Mouse (Mus musculus) gastrocnemius, adult 18-20 months (tissue): ENCODE measurements at regions not wholly inside any gene's neighbourhood (a gene's known extent, or its start where the extent isn't known, plus 50 kb on each side); places are given as distances from the start of the nearest gene placed in this dataset.
A peak's percentile ranks its signal among the peaks of the same experiment; 100 is the strongest.

ENCODE experiments used
- DNase-seq: peaks from one replicate; pipeline ENCODE4 v3.0.0; 2021; ENCODE audit warnings: low spot score

DNA sequence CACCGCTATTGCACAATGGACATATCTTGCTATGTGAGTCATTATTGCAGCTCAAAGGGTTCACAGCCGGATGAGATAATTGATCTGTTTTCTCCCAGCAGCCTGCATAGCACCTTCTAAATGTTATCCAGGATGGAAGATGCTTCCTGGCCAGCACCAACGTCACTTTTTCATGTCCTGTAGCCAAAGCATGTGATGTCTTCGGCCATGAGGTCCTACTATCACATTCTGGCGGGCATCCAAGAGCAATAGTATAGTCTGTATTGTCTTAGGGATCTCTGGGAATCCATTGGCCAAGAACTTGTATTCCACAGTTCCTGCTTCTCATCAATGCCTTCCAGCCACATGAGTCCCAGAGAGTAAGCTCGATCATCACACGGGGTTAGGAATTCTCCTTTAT lies 70.6 kb downstream of the Npy start:
- no peak for DNase-seq

DNA sequence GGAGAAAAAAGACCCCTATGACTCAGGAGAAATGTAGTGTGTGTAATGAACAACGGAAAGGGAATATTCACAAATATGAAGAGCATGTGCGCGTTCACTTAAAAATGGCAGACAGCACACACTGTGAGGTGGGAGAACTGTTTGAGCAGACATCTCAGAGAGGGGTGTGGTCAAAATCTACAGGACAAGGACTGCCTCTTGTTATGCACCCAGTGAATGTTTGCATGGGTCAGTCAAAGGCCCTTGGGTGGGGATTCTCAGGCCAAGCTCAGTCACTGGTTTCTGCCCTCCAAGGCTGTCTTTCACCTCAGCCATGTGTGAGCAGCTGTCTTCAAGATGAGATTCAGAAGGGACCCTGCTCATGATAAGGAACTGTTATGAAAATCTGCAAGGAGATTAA lies 76.6 kb downstream of the Npy start:
- no peak for DNase-seq

DNA sequence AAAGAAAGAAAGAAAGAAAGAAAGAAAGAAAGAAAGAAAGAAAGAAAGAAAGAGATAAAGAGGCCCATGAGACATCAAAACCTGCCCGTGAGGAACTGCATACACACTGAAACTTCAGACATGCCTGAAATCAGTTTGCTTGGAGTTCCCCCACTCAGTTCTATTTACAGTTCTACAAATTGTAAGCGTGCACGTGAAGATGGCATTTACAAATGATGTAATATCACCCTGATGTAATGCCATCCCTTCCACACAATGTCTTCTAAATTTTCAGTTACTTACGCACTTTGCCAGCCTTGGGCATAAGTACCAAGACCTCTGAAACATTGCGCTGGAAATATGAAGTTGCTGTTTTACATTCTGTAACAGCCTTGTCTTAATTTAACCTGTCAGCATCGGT lies 79.0 kb downstream of the Npy start:
- no peak for DNase-seq

DNA sequence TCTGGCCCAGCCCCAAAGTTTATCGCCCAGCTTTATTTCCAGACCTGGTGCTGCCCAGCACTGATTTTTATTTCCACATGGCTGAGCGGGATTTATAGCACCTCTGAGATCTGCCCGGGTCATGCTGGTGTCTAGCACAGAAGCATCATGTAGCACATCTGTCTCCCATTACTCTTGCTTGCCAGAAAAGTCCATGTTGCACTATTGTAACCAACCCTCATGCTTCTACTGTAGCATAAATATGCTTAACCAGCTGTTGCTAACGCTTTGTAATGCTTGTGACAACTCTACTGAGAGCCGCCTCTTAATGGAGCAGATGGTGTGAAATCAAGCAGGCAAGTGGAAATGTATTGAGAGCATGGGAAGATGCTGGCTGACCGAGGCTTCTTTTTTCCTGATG lies 81.5 kb downstream of the Npy start:
- DNase-seq, result no peak

DNA sequence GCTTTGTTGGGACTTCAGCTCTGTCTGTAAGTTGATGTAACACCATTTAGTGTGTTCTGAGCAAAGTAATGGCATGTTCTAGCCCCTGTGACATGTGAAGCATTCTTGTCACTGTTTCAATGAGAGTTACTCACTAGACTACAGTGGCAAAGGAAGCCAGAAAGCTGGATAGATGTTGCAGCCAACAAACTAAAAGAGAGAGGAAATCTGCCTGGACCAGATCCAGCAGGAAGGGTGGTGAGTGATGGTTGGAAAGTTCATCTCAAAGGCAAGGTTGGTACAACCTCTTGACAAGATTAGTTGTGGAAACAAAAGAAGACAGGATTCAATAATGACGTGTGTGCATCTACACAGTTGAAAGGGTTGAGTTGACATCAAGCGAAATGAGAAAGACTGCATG lies 83.9 kb downstream of the Npy start:
- no peak for DNase-seq

DNA sequence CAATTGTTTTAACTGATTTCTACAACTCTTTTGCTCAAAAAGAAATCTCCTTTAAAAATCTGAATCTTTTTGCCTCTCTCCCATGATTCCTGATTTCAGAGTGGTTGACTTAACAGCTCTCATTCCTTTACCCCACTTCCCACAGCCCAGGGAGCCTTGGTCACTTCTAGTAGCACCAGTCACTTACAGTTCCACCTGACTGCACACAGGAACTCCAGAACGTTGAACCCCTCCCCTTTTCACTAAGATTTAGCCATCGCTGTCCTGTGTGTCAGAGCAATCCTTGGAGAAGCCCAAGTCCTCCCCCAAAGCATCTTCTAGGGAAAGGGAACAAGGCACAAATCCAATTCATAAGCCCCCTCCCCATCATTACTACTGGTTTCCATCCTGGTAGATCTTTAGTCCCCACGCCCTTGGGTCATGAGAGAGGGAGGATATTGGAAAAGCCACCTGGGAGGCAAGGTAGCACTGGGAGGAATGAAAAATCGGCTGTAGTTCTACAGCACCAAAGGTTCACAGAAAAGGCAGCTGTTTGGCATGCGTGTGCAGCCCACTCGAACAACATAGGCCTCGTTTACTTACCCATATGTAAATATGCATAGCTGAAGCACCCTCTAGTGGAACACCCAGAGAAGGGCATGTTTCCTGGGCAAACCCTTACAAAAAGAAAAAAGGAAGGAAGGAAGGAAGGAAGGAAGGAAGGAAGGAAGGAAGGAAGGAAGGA lies 96.7 kb downstream of the Npy start:
- DNase-seq, result no peak

DNA sequence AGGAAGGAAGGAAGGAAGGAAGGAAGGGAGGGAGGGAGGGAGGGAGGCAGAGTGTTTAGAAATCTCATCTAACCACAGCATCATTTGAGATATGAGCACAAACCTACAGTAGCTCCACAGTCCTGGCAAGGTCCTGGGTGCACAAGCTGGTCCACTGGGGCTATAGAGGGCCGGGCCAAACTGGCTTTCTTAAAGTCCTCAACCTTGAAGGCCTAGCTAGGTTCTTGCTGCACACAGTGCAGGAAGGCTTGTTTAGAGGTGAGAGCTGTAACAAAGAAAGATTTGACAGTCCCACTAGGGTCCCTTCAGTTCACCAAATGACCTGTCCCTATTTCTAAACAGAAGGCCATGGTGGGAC lies 97.3 kb downstream of the Npy start:
- no peak for DNase-seq

DNA sequence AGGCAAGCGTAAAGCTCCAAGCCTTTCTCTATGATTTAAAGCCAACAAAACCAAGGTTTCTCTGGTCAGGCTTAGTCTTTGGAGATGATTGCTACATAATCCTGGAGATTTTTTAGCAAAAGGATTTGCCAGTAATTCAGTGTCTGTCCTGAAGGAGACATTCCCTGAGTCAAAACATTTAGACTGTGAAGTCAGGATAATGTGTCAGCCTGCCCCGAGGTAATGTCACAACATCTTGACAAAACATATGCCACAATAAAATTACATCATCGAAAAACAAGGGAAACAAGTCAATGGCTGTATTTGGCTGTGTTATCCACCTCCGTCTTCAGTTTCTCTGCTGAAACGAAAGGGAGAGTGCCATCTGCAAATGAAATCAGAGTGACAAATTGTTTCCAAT lies 101.8 kb downstream of the Npy start:
- DNase-seq, result no peak

DNA sequence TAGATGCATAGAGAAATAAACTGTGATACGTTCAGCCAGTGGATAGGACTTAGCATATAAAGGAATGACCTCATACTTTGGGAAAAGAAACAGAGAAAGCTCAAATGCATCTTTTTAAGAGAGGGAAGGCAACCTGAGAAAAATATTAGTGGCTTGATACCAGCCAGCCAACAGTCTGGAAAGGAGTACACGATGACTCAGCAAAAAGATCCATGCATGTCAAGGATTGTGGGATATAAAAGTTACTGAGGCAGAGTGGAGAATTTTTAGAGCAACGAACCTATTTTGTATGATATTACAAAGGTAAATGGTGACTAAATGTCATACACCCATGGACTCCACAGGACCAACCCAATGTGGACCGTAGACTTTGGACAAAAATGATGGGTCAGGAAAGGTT lies 105.6 kb downstream of the Npy start:
- DNase-seq, result no peak

DNA sequence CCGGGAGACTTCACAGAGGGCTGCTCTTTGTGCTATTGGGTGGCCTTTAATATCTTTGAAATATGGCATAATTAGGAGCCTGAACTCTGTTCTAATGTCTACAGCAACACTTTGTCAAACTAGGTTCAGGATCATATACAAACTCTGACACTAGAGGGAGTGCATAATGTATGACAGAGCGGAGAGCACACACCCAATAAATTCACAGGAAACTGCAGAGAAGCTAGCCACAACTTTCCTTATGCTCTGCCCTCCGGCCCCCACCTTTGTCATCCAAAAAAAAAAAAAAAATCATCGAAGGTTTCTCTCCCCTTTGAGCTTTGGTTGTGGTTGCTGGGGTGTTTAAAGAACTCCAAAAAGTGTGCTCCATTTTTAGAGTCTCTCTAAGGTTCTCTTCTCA lies 107.6 kb downstream of the Npy start:
- DNase-seq, result peak; percentile 4

DNA sequence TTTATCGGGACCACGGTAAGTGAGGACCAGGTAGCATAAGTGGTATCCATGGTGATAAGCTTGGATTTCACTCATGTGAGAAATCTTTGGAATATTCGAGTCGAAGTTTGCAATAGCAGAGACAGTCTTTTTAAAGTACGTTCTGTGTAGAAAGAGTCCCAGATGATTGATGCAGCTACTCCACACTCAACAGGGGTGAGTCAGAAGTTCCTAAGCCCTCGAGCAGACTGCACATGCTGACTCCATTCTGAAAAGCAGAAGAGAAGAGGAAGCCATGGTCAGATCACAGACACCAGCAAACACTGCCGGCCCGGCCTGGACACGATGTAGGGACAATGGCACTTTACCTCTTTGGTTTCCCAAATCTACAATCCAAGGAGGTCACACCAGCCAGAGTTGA lies 120.6 kb downstream of the Npy start:
- no peak for DNase-seq

DNA sequence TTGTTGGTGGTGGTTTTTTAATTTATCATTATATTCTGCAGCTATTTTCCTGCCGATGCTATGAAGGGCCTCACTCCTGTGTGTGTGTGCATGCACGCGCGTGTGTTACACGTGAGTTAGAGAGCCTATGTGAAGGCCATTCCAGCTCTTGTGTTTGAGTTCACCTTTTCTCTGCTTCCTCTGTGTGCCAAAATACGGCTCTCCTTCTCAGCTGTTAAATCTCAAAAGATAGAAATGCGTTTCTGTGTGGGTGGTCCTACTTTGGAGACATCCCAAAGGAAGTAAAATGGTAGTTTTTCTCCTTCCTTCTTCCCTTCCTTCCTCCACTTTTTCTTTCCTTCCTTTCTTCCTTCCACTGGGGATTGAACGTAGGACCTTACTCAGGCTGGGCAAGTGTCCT lies 136.4 kb downstream of the Npy start:
- no peak for DNase-seq

DNA sequence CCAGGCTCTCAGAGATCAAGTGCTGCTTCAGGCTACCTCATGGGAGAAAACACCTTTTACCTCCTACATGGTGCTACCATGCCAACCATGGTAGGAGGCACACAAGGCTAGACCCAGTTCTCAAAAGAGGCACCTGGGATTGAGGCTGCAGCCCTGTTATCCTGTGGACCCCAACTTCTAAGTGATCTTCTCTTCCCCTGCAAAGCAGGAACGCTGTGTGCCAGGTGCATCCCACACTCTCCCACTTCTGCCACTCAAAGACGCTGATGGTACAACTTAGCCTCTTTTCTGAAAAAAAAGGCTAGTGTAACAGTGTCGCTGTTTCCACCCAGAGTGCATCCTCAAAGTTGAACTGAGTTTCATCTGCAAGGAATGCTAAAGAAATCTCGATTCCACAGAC lies 138.7 kb downstream of the Npy start:
- no peak for DNase-seq

DNA sequence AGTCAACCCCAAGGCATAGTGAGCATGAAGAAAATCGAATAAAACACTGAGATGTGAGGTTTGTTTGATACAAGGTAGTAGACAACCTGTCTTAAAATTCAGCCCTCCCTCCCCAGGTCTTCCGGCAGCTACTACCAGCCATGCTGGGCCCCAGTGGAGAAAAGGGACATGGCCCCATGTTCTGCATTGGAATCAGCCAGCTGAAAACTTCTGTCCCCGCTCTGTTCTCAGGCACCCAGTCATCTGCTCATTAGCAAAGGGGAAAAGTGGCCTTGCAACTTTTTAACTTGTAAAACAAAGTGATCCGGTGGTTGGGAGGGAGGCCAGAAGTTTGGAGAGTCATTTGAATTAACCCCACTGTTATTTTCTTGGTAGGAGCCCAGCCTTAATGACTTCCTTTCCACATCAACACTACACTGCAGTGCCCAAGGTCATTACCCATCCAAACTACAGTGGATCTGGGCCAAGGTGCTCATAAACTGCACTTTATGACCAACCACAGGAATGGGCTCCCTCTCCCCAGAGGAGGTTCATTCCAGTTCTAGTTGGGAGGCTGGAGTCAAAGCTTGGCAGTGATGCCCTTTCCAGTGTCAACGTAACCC lies 143.5 kb downstream of the Npy start:
- DNase-seq, result no peak

DNA sequence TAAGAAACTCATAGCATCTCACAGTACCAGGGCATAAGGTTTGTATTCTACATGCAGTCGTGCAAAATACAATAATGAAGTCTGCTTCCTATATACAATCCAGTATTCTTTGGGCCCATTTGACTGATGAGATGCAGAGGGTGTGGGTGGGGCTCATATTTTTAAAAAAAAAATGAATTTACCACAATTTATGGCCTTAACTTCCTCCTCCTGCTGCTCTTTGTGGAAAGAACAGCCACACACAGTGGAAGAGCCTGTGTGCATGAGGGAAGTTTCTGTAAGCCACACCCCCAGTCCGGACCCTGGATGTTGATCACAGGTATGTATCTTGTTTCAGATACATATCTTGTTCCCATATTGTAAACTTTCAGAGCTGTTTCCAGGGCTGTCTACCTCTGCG lies 143.5 kb upstream of the Mpp6 start:
- no peak for DNase-seq

DNA sequence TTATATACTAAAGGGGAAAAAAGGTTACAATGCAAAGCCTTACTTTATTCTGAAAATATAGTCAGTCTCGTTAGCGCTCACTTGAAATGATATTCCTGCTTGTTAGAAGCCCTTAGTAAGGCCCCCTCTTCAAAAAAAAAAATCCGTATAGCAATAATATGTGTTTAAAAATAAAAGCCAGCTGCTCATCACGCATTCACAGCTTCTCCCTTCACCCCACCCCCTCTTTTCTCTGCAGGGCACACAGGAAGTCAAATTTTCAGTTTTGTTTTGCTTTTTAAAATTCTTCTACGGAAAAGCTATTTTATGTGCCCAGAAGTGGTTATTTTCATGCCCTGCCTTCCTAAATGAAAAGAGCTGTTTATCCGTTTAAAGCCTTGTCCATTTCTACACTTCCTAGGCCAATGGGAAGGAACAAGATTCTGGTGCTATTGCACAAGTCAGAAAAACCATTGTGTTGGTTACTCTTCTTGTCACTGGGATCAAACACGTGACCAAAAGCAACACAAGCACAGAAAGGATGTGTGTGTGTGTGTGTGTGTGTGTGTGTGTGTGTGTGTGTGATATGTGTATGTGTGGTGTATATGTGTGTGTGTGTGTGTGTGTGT lies 136.7 kb upstream of the Mpp6 start:
- DNase-seq, result no peak

DNA sequence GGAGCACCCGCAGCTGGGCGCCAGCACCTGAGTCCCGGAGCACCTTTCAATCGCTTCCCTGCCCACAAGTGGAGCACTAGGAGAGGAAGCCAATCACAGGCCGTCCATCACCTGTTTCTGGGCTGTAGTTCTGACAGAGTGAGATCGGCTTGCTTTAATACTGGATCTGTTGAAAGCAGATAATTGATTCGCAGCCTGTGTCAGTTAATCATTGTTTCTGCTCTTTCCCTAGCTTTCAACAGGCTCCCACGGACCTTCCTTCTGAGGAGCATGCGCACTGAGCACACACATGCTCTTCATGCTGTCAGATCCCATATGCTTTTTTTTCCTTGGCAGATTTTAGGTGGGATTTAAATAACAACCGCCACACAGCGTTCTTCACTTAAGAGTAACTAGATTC lies 132.3 kb upstream of the Mpp6 start:
- DNase-seq, result no peak

DNA sequence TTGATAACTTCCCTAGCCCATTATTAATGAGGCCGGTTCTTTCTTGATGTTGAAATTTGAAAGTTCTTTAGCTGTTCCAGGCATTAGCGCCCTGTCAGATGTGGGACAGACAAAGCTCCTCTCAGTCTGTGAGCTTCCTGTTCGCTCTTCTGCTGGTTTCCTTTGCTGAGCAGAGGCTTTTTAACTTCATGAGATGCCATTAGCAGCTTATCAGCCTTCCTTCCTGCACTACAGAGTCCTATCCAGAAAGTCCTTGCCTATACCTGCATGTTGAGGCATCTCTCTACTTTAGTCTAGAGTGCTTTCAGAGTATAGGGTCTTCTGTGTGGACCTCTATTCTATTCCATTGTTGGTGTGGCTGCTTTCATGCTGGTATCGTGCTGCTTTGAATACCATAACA lies 126.3 kb upstream of the Mpp6 start:
- DNase-seq, result no peak

DNA sequence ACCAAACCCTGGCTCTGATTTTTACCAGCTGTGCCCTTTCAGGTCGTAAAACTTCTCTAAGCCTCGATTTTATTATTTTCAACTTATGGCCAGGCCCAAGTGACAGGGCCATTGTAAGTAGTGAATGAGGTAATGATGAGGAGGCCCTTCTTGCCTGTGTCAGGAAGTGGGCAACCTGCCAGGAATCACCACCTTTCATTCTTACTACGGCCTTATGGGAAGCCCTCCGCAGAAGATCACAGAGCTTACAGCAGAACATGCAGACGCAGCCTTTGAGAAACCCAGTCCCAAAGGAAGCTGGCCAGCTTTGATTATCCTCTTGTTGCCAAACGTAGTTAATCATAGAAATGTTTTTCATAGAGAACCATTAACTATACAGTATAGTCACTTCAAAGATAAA lies 124.9 kb upstream of the Mpp6 start:
- DNase-seq, result no peak

DNA sequence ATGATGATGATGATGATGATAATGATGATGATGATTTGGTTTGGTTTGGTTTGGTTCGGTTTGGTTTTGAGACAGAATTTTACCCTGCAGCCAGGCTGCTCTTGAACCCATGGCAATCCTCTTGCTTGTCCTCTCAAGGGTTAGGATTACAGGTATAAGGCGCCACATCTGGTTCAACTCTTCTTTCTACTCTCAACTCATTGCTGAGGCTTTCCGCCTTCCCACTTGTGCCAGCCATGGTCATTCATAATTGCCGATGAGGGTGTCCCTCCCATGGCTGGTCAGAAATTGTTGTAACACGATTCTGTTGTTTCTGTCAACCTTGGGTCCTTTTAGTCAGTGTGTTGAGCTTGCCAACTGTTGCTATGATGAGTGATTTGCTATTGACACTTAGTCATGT lies 122.9 kb upstream of the Mpp6 start:
- no peak for DNase-seq

DNA sequence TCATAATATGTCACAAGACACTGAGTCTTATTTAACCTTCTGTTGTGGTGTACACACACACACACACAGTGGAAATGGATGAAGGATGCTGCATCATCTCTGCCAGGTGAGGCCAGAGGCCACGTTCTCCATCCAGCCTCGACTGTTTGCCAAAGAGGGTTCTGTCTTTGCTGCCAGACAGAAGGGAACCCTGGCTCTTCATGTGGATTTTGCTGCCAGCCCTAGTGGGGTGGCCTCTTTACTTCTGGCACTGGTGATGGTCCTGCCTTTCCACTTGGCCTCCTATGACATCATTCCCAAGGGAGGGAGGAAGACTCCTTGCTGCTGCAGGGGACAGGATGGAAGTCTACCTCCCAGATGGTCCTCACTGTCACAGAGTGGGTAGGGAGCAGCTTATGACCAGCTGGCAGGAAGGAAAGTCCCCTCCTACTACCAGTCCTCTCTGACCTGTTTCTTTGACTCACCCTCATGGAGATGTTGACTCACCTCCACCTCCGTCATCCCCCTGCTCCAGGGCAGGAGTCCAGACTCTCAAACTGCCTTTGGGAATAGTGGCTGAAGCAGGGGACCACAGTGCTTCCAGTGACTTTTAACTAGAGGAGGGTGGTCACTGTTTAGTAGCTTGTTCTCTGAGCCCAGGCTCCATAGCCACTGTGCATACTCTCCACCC lies 122.4 kb upstream of the Mpp6 start:
- no peak for DNase-seq

DNA sequence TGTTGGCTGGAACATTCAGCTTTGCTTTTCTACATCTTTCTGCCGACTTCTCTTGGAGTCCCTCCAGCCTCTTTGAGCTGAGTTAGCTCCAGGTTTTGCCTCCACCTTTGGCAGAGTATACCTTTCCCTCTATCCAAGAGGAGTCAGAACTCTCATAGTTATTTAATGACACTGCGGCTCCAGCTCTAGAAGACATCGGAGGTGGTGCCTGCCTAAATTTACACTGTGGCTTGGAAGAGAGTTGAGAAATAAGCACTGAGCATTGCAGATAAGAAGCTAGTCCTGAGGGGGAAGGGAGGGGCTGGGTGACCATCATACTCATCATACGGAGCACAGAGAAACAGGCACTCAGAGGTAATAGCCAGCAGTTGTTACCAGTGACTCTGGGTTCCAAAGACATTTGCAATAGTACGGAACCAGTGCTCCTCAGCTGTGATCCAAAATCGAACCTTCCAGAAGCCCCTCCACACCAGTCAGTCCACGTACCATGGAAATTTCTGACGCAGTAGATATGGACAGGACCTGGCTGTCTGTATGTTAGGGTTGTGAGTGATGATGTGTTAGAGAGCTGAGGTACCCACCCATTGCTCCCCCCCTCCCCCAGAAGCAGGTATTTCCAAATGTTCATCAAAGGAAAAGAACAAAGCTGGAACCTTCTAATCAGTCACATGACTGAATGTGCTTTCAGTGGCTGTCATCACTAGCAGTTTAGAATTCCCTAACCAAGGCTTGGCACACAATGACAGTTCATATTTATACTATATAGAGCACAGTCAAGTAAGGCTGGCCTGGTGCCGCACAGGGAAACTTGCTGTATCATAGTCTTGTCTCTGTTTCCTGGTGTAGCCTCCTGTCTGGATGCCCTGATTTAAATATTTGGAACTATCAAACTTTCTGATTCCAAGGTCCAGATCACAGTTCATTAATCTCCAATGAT lies 120.2 kb upstream of the Mpp6 start:
- DNase-seq, result no peak
